Mouse (Mus musculus) mesoderm, embryonic 11.5 days (tissue): ENCODE measurements at regions not wholly inside any gene's neighbourhood (a gene's known extent, or its start where the extent isn't known, plus 50 kb on each side); places are given as distances from the start of the nearest gene placed in this dataset.

Experiments used
- DNase-seq: peaks from one replicate; pipeline ENCODE4 v3.0.0-alpha.2; 2012; ENCODE audit warnings: low read depth, low spot score

DNA sequence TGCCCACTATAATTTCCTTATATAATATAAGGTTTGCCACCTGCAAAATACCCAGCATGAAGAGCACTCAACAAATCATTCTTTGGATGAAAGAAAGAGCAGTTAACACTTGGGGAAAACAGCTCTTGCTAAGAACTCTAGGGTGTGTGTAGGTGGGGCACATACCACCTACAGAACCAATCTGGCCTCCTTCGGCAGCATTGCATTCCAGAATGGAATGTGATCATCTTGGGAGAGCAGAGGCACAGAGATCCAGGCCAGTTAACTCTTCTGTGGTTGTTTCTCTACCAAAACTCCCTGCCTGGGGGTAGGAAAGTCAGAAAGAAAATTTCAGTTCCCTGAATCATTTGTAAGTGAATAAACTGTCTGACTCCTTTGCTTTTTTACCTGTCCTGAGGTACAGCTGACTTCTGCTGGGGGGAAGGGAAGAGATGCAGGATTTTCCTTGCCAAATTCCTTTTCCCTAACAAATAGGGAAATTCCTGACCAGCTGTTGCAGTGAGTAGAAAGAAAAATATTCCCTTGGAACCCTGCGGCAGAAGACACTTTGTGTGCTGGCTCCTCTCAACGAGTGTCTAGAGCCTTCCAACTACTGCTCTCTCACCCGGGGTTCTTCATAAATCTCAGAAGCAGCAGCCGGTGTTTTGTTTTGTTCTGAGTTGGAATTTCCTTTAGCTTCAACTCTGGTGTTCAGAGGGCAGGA, 112.8 kb upstream of the Frmd6 start:
- DNase-seq: no peak

DNA sequence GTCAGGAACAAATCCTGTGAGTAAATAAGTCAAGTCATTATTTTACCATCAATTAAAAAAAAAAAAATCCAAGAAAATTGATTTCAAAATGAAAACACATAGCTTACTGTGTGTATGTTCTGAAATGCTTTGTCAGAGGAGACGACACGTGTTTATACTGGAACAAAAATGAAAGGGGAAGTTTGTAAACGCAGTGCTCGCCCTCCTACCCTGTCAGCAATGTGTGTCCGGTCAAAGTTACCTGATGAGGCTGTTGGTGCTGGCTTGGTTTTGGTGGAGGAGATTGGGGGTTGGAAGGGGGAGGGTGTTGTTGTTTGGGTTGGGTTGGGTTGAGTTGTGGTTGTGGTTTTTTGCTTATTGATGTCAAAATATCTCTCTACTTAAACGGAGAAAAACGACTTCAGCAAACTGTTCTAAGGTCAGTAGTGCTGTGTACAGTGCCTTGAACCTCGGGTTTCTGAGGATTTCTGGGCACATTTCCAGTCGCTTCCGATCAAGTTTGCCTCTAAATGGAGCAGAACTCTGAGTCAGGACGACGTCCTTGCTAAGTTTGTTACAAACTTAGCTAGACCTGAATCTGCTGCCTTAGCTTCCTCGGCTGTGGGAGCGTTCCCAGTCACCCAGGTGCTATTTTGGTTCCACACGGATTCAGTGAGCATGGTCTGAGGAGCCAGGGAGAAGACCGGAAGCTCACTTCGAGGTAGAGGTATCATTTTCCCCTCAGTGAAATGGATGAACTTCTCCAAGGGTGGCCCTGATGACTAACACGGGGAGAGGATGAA, 111.6 kb upstream of the Frmd6 start:
- DNase-seq: no peak

DNA sequence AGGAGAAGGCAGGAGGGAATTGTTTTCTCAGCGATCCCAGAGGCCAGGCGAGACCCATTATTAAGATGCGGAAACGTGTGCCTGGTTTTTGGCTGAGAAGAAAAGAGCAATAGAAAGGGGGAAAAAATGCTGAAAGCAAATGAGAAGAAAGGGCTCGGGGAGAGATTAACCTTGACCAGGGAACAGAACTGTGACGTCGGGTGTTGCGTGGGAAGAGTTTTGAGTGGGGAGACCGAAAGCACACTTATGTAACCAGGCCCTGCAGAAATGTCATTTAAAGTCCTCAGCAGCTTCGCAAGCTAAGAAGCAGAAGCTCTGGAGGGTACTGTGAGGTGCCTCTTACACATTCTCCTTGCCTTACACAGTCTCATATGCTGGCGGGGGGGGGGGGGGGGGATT, 111.0 kb upstream of the Frmd6 start:
- no peak for DNase-seq

DNA sequence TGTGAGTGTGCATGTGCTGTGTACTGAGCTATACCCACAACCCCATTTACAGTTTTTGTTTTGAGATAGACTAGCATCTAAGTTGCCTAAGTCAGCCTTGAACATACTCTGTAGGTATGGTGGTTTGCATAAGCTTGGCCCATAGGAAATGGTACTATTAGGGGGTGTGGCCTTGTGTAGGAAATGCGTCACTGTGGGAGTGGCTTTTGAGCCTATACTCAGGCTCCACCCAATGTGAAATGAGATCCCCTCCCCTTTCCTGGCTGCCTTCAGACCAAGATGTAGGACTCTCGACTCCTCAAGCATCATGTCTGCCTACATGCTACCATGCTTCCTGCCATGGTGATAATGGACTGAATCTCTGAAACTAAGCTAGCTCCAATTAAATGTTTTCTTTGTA, 109.5 kb upstream of the Frmd6 start:
- no peak for DNase-seq

DNA sequence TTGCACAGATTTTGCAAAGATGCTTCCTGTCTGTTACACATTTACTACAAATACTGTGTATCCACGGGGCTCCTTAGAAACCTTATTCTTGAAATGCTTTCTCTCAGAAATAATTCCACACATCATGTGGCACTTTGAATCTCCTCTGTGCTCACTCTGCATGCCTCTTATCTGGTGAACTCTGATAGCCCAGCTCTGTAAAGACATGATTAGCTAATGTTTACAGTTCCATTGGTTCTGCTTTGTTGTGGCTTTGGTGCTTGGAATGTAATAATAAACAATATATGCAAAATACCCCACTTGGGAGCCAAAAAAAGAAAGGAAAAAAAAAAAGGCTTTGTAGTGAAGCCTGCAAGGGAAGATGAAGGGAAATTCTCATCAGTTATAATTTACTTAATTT, 106.7 kb upstream of the Frmd6 start:
- no peak for DNase-seq

DNA sequence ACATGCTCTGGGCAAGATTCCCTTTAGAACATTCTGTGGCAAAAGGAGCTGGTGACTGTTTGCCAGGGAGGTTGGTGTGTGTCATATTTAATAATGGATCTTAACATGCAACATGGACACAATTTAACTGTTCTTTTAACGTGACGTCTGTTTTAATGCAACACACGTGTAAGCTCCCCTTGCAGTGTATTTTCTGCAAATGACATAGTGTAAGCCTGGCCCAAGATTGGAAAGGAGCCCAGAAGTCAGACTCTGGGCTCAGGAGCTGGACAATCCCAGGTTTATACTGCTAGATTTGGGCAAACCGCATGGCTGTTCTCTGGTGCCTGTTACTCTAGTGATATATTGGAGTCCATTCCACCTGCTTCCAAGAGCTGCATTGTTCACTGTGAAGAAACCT, 106.1 kb upstream of the Frmd6 start:
- DNase-seq: no peak

DNA sequence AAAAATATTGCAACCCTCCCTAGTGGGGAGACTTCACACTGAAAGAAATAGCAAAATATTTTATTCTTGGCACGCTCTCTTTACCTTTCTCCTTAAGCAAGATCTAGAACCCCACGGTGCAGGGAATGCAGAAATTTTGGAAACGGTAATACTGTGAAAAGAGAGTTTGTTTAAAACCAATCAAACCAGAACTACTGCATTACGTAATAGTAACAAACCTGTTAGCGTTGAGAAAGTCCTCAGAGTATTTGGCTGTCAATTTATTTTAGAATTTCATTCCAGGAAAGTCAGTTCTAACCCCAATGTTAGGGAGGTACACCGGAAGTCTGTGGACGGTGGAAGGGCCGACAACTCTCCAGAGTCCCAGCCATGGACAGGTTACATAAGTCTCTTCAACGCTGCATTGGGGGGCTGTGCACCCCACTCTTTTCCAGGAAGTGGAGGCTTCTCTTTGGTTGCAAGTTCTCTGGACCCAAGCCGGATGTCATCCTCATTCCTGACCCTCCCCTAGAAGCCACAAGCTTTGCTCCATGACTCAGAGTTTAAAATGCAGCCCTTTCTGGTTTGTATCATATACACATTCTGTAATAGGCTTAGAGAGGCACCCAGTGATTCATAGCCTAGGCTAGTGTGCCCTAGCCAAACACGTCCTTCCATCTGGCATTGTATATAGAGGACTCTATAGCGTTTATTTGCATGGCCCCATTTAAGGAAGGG, 105.0 kb upstream of the Frmd6 start:
- no peak for DNase-seq

DNA sequence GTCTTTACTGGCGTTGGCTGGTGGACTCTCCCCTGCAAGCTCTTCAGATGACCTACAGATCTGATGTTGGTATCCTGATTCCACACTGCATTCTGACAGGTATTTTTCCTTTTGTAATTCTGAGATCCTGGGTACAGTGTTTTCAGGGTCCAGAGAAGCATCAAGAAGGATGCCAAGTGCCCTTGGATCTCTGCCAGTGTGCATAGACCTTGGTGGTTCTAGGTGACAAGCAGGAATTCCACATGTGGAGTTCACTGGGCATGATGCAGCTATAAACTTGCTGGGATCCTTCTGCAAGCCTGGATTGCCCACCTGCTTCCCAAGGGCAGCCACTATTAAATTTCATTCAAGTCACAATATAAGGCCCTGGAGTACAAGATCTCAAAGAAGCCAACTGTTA, 100.0 kb upstream of the Frmd6 start:
- DNase-seq: no peak

DNA sequence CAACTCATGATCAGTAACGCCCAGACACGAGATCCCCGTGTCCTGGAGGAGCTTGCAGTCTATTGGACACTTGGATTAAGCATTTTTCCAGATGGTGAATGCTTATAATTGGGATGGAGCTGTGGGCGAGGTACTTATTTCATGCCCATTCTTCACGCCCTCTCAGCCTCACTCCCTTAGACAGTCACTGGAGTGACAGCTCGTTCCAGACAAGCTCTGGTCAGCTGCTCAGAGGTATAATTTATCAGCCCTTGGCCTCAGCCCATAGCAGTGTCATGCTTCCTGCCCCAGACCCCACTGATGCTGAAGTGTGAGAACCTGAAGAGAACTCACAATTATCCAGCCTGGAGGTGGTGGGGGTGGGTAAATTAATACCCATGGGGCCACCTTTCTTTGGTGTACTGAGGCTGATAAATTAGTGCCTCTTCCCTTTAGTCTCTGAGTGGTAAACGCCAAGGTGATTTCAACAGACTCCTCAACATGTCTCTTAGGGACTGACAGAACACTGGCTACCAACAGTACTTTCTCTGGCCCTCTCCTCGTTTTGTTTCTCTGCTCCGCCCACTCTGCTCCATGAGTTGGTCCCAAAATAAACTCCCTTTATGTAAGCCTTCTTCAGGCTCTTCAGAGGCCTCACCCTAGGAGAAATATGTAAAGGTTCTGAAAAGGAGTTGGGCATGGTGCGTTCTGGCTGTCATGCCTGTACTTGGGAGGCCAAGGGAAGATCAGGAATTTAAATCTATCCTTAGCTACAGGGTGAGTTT, 97.6 kb upstream of the Frmd6 start:
- peak; percentile 47 for DNase-seq

DNA sequence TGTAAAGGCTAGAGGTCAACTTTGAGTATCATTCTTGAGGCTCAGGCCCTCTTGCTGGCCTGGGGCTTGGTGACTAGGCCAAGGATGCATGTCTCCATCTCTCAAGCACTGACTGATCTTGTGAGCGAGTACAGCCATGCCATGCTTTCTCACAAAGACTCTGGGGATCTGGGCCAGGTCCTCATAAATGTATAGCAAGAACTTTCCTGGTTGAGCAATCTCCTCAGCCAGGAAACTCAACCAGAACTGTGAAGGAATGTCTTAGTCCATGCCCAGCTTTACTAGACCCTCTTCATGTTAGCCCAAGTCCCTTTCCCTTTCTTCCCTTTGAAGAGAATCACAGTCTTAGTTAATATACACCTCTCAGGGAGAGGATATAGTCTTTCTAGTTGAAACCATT, 96.9 kb upstream of the Frmd6 start:
- DNase-seq: no peak

DNA sequence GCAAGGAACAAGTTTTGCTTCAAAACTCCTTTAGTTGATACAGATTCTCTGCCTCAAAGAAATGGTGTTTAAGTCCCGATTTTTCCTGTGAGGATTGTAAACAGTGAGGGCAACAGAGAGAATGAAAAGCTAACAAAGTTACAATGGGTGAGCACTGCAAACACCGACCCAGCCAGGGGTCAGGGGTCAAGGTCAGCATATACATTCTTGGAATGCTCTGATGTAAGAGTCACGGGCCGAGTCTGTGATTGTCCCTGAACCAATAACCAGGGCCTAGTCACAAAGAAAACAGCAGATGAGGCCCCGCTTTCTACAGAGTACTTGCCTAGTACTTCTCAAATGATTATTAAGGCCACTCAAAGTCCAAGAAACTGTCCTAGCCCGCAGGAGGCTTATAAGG, 95.4 kb upstream of the Frmd6 start:
- DNase-seq: peak; percentile 66

DNA sequence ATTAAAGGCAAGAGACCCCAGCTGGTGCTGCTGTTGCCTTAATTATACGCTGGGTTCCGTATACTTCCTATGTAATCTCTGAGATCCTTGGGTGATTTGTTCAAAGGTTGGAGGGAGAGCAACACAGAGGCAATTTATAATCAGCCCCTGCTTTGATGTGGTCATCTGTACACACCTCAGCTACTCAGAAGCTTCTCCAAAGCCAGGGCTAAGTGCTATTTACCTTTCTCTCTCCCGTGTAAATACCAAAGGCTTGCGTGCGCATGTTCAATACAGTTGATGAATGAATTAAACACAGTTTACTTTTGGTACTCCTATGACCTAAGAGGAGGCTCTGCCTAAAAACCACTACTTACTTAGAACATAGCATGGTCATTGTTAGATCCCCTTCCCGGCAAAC, 93.8 kb upstream of the Frmd6 start:
- no peak for DNase-seq

DNA sequence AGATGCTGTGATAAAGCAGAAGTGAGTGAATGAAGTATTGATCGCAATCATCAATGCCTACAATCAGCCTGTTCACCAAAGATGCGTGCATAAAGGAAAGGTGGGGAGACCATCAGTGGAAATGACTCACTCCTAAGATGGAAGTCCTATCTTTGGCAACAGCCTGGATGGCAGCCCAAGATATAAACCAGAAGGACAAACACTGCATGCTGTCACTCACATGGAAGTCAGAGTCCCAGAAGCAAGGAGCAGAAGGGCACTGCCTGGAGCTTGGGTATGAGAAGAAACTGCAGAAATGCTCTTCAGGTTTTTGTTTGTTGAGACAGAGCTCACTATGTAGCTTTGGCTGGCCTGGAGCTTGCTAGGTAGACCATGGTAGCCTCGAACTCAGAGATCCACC, 92.7 kb upstream of the Frmd6 start:
- no peak for DNase-seq

DNA sequence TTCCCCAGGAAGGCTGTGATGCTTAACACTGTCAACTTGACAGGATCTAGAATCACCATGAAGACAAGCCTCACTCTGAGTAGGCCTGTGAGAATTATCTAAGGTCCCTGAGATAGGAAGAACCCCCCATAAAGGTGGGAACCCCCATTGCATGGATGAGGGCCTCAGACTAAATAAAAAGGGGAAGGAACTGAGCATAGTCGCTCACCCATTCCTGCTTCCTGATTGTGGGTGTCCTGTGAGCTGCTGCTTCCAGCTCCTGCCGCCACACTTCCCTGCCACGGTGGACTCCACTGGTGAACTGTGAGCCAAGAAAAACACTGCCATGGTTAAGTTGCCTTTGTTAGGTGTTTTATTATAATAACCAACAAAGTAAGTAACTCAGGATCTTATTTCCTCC, 86.8 kb upstream of the Frmd6 start:
- no peak for DNase-seq

DNA sequence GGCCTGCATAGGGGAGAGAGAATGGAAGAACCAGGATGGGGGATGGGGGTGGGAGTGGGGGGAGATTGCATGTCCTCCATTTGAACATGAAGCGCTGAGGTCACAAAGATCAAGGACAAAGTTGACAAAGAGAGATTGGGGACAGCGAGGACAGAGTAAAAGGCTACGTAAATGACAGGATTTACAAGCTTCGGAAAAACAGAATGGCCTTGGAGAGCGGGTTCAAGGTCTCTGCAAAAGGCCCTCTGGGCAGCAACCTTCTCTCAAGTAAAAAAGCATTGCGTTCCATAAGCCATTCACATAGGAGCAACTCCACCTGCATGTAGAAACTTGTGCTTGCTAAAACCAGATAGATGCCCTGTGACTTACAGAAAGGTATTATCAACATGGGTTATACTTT, 86.0 kb upstream of the Frmd6 start:
- DNase-seq: no peak

DNA sequence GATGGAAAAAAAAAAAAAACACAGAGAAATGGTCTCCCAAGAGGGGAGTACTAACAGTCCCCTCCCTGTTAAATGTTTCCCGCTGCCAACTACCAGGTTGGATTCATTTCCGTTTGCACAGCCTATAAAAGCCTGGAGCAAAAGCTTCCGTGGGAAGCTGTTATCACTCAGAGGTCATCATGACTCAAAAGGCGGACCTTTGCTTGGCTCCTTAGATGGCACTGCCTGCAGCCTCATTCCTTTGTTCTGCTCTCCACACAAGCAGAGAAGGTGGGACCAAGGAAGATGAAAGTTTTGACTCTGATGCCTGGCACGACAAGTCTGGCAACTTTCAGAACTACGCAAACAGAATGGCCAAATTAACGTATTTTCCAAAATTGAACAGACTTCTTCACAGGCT, 85.5 kb upstream of the Frmd6 start:
- DNase-seq: no peak

DNA sequence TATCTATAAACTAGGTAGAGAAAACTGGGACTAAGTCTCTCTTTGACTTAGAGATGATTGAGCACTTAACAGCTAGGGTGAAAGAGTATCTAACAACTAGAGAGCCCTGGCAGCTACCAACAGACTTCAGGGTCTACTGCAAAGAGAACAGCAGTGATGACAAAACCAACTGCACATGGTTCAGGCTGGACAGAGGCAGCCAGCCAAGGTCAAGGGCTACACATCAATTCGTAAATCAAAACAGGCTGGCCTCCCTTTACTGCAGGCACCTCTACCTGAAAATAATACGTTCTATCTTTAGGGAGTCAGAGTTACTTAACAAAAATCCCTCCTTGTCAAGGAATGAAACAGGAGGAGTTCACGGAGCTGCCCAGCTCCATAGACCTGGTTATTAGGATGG, 82.5 kb upstream of the Frmd6 start:
- DNase-seq: no peak

DNA sequence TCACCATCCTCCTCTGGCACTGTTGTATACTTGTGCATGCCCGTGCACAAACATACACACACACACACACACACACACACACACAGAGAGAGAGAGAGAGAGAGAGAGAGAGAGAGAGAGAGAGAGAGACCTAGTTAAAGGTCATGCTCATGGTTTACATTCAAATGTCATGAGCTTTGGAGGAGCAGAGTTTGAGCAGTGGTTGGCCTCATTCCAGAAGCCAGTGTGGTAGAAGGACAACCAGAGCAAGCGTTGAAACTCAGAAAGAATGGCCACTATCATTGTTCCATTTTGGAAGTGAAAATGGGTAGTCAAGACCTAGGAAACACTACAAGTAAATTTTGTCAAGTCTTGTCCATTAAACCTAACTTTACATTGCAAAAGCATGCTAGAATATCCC, 79.6 kb upstream of the Frmd6 start:
- no peak for DNase-seq

DNA sequence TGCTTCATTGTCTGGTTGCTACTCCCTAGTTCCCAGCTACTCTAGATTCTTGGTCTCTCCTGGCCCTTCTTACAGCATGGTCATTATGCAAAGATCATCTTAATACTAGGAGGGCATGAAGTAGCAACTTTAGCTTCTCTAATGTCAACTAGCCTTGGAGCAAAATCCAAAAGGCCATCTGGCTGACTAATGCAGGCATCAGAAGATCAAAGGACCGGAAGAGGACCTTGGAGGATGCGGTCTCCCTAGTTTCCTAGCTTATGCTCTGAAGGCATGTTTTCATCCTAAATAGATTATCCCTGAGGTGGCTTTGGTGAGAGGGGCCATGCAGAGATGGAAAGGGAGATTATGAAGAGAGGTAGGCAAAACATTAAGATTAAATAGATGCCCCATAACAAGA, 75.7 kb upstream of the Frmd6 start:
- no peak for DNase-seq

DNA sequence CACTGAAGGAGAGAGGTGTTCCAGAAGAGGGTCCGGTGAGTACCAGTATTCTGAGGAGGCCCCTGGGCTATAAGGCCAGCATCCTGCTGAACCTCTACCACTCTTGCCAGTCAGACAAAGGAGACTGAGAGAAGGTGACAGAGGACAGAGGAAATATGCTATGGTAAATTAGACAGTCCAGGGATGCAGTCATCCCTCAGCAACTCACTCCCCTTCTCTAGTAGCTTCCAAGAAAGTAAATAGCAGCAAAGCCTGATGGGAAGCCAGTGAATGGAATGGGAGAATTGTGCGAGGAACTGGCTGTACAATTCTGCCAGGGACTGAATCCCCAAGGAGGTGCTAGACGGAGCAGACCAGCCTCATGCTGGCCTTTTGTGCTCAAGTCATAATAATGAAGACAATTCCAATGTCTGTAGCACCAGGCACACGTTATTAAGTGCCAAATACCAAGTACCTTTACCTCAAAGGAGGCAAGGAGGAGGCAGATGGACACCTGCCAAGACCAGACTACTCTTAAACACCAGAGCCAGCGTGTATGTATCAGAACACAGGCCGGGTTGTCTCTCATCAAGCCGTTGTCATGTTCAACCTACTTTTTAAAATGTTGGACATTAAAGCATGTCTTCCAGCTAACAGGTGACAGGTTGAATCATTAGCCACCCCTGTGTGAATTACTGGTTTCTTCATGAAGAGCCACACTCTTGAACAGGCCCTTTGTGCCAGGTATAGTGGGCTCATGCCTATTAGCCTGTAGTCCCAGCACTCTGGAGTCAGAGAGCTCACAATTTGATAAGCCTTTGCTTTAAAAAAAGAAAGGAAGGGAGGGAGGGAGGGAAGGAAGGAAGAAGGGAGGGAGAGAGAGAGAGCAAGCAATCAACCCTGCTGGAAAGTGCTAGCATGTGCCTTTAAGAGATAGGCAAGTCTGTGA, 74.4 kb upstream of the Frmd6 start:
- no peak for DNase-seq
